Mouse (Mus musculus): ENCODE measurements at regions not wholly inside any gene's neighbourhood (a gene's known extent, or its start where the extent isn't known, plus 50 kb on each side); places are given as distances from the start of the nearest gene placed in this dataset.
"Not testable (repeated sequence)": the region's sequence is repeated elsewhere in the genome, so short reads cannot be mapped to it uniquely, and the experiment has no call there.

- peak; percentile 99 to 100 for ATAC-seq (replicated peaks in 1 of 2; ENCODE audit: insufficient read depth in 1 of 2, low FRiP score in 2 of 2, low TSS enrichment in 1 of 2, low read depth in 1 of 2, poor library complexity in 2 of 2, severe bottlenecking in 2 of 2)
Observed at GRCm38 (mm10) chr7:106055074-106055473, 101.3 kb upstream of the Gm4070 start.

- ATAC-seq (replicated peaks in 1 of 2; ENCODE audit: insufficient read depth in 1 of 2, low FRiP score in 2 of 2, low TSS enrichment in 1 of 2, low read depth in 1 of 2, poor library complexity in 2 of 2, severe bottlenecking in 2 of 2), result not testable (repeated sequence)
Observed at GRCm38 (mm10) chr7:106036556-106036955, 82.8 kb upstream of the Gm4070 start.

- not testable (repeated sequence) for ATAC-seq (replicated peaks in 1 of 2; ENCODE audit: insufficient read depth in 1 of 2, low FRiP score in 2 of 2, low TSS enrichment in 1 of 2, low read depth in 1 of 2, poor library complexity in 2 of 2, severe bottlenecking in 2 of 2)
Observed at GRCm38 (mm10) chr7:106031612-106032150, 77.9 kb upstream of the Gm4070 start.

Data from hematopoietic stem cell, adult 5-6 weeks (primary cell).